Mouse (Mus musculus) CH12.LX (cell line): ENCODE results near the gene Gm20388. TPM values are rescaled to one million over a fixed set of nuclear protein-coding genes. Genes with fewer than 3 reads are reported as not detected.

Source experiments
- DNase-seq: peaks from one replicate; pipeline ENCODE4 v3.0.0-alpha.2; 2013; ENCODE audit errors: extremely low read depth
- H3K27ac ChIP-seq: 2 replicates; pipeline ENCODE4 v1.5.1; 2012; ENCODE audit warnings: low read depth, mild to moderate bottlenecking, control low read depth, moderate library complexity; ENCODE audit not compliant: insufficient read depth
- H3K27me3 ChIP-seq: replicated peaks from 2 replicates; pipeline ENCODE3; 2012; ENCODE audit warnings: inconsistent platforms
- H3K36me3 ChIP-seq, 2 experiments: replicated peaks in 1 of 2; 2 replicates each; pipeline versions ENCODE3 to v1.6.1; 2012; ENCODE audit warnings: inconsistent platforms in 1 of 2, low read length in 1 of 2, mild to moderate bottlenecking in 1 of 2, mixed read lengths in 1 of 2, moderate library complexity in 1 of 2; ENCODE audit not compliant: control insufficient read depth in 1 of 2, insufficient read depth in 1 of 2
- H3K4me1 ChIP-seq, 2 experiments: 2 replicates each; pipeline ENCODE4 v1.6.1; 2012; ENCODE audit warnings: inconsistent platforms in 1 of 2, moderate library complexity in 1 of 2; ENCODE audit not compliant: insufficient read depth in 2 of 2, control insufficient read depth in 1 of 2
- H3K4me2 ChIP-seq: 2 replicates; pipeline ENCODE4 v1.6.1; 2012; ENCODE audit warnings: low read depth, mild to moderate bottlenecking, control low read depth; ENCODE audit not compliant: poor library complexity, insufficient read depth, severe bottlenecking
- H3K4me3 ChIP-seq, 3 experiments: fragments of 150-350 bp in 1 of 3; sonication (generic) in 1 of 3; replicated peaks in 1 of 3; 2 replicates each; pipeline versions ENCODE3 to v1.5.1; 2011 to 2012; ENCODE audit warnings: low read depth in 2 of 3, low read length in 2 of 3, mild to moderate bottlenecking in 2 of 3, moderate library complexity in 2 of 3, control low read depth in 1 of 3, improper control_type of control experiment in 1 of 3, inconsistent platforms in 1 of 3, mixed read lengths in 1 of 3; ENCODE audit not compliant: poor library complexity in 1 of 3
- H3K79me2 ChIP-seq: replicated peaks from 2 replicates; pipeline ENCODE4 v1.6.1; 2012; ENCODE audit warnings: mild to moderate bottlenecking, moderate library complexity; ENCODE audit not compliant: control insufficient read depth, poor library complexity, insufficient read depth, severe bottlenecking; ENCODE audit errors: extremely low read depth
- H3K9ac ChIP-seq: 2 replicates; pipeline ENCODE4 v1.6.1; 2012; ENCODE audit warnings: low read depth, mild to moderate bottlenecking, control low read depth, moderate library complexity; ENCODE audit not compliant: insufficient read depth
- H3K9me3 ChIP-seq: replicated peaks from 2 replicates; pipeline ENCODE3; 2012; ENCODE audit warnings: low read length, inconsistent platforms, mixed read lengths
- BHLHE40 ChIP-seq: IDR thresholded peaks from 2 replicates; pipeline ENCODE4 v1.6.1; 2011; ENCODE audit warnings: mild to moderate bottlenecking, low read depth, low read length, improper control_type of control experiment
- CHD2 ChIP-seq: IDR thresholded peaks from 2 replicates; pipeline ENCODE4 v1.6.1; 2011; ENCODE audit warnings: low read length, improper control_type of control experiment
- E2F4 ChIP-seq: IDR thresholded peaks from 2 replicates; pipeline ENCODE4 v1.6.1; 2011; ENCODE audit warnings: low read depth, low read length, improper control_type of control experiment; ENCODE audit not compliant: insufficient replicate concordance
- HCFC1 ChIP-seq: IDR thresholded peaks from 2 replicates; pipeline ENCODE4 v1.6.1; 2012; ENCODE audit warnings: low read depth, mild to moderate bottlenecking, inconsistent platforms, low read length, improper control_type of control experiment
- IRF4 ChIP-seq: IDR thresholded peaks from 2 replicates; pipeline ENCODE4 v1.6.1; 2014; ENCODE audit warnings: low read depth, mild to moderate bottlenecking, inconsistent platforms, low read length, improper control_type of control experiment
- JUND ChIP-seq: conservative IDR thresholded peaks from 2 replicates; pipeline ENCODE4 v1.6.1; 2011; ENCODE audit warnings: low read depth, low read length, improper control_type of control experiment
- MAZ ChIP-seq: IDR thresholded peaks from 2 replicates; pipeline ENCODE4 v1.6.1; 2012; ENCODE audit warnings: low read depth, mild to moderate bottlenecking, inconsistent platforms, low read length, improper control_type of control experiment, moderate library complexity
- MEF2A ChIP-seq: IDR thresholded peaks from 2 replicates; pipeline ENCODE4 v1.6.1; 2014; ENCODE audit warnings: low read depth, mild to moderate bottlenecking, inconsistent platforms, low read length, improper control_type of control experiment, borderline replicate concordance
- MXI1 ChIP-seq: IDR thresholded peaks from 2 replicates; pipeline ENCODE4 v1.6.1; 2011; ENCODE audit warnings: mild to moderate bottlenecking, low read depth, low read length, improper control_type of control experiment
- MYC ChIP-seq: IDR thresholded peaks from 2 replicates; pipeline ENCODE4 v1.6.1; 2011; ENCODE audit warnings: low read depth, mild to moderate bottlenecking, improper control_type of control experiment, low read length
- NELFE ChIP-seq: IDR thresholded peaks from 2 replicates; pipeline ENCODE4 v1.6.1; 2011; ENCODE audit warnings: low read depth, low read length, improper control_type of control experiment
- PAX5 ChIP-seq: IDR thresholded peaks from 2 replicates; pipeline ENCODE4 v1.6.1; 2012; ENCODE audit warnings: low read length, inconsistent platforms, mixed read lengths
- POLR2AphosphoS2 ChIP-seq: IDR thresholded peaks from 2 replicates; pipeline ENCODE4 v1.6.1; 2011; ENCODE audit warnings: low read depth, low read length, improper control_type of control experiment
- RAD21 ChIP-seq: IDR thresholded peaks from 2 replicates; pipeline ENCODE4 v1.6.1; 2011; ENCODE audit warnings: low read depth, mild to moderate bottlenecking, low read length, improper control_type of control experiment, moderate library complexity
- SMC3 ChIP-seq: IDR thresholded peaks from 2 replicates; pipeline ENCODE4 v1.6.1; 2011; ENCODE audit warnings: low read depth, low read length, improper control_type of control experiment
- TBP ChIP-seq: conservative IDR thresholded peaks from 2 replicates; pipeline ENCODE4 v1.6.1; 2011; ENCODE audit warnings: low read depth, low read length, improper control_type of control experiment
- TCF12 ChIP-seq: IDR thresholded peaks from 2 replicates; pipeline ENCODE4 v1.6.1; 2014; ENCODE audit warnings: low read depth, mild to moderate bottlenecking, inconsistent platforms, low read length, improper control_type of control experiment
- UBTF ChIP-seq: IDR thresholded peaks from 2 replicates; pipeline ENCODE4 v1.6.1; 2012; ENCODE audit warnings: low read depth, mild to moderate bottlenecking, inconsistent platforms, low read length, improper control_type of control experiment, moderate library complexity
- ZKSCAN1 ChIP-seq: IDR thresholded peaks from 2 replicates; pipeline ENCODE4 v1.6.1; 2012; ENCODE audit warnings: low read depth, inconsistent platforms, low read length, improper control_type of control experiment, borderline replicate concordance
- dilution Hi-C: fragments of 300-500 bp; cut with MboI; formaldehyde crosslinking; loops from 2 replicates; pipeline ENCODE4 v1.14.3; 2020; ENCODE audit warnings: low sequenced_read_pairs; ENCODE audit not compliant: extremely low pct_unique_long_range_greater_than_20kb, extremely low pct_ligation_motif_present
- in situ Hi-C: fragments of 300-500 bp; cut with MboI; formaldehyde crosslinking; loops from 3 replicates; pipeline ENCODE4 v1.14.3; 2019; ENCODE audit warnings: low sequenced_read_pairs, low pct_ligation_motif_present, low pct_unique_long_range_greater_than_20kb, mixed read lengths
- polyA plus RNA-seq: library from polyadenylated mRNA; unstranded; fragments of >175 nt; gene quantifications from 2 replicates; pipeline ENCODE4 v1.2.1, GENCODE M21; 2012; ENCODE audit warnings: low read depth; ENCODE audit not compliant: insufficient read length
- total RNA-seq, 2 experiments: library from RNA; depleted of rRNA; stranded (reverse); fragments of 300-350 nt in 1 of 2; fragments of >200 nt in 1 of 2; gene quantifications; 2 replicates each; pipeline ENCODE4 v1.2.3; 2012 to 2014

Gene Gm20388
- total and polyA plus RNA-seq, 3 experiments, result 14.8 to 26.3 (median 22.2) TPM

- H3K4me1 ChIP-seq, result no peaks in the 10 kb centered on the region
- H3K36me3 ChIP-seq, result peaks cover 55 to 93% of the 10 kb centered on the region in 2 experiments
- H3K9me3 ChIP-seq, result no peaks in the 10 kb centered on the region
- no peaks in the 10 kb centered on the region for H3K27me3 ChIP-seq
- DNase-seq, result no peak
- H3K27ac ChIP-seq, result no peak overlapping the region
- H3K9ac ChIP-seq, result no peak overlapping the region
- dilution Hi-C loops (no loop called here), in situ Hi-C loops (no loop called here)
- no peak overlapping the region for H3K4me2 ChIP-seq
- no peaks in the 10 kb centered on the region for H3K79me2 ChIP-seq
- no peak for TF ChIP-seq MEF2A
- TF ChIP-seq IRF4, result no peak
- no peak for TF ChIP-seq UBTF
- no peak for TF ChIP-seq ZKSCAN1
- TF ChIP-seq SMC3, result no peak
- no peak for TF ChIP-seq E2F4
- TF ChIP-seq CHD2, result no peak
- no peak for TF ChIP-seq TCF12
- no peak for TF ChIP-seq MYC
- no peak for TF ChIP-seq MAZ
- no peak for TF ChIP-seq HCFC1
- no peak overlapping the region for H3K4me3 ChIP-seq
Observed at GRCm38 (mm10) chr8:121987892-121988291, 2077.3 kb downstream of the Gm20388 start.

- Histone ChIP-seq H3K9ac (no peak overlapping the region), H3K36me3 (peaks cover 57 to 93% of the 10 kb centered on the region in 2 experiments), H3K4me2 (no peak overlapping the region), H3K4me1 (peaks cover 0 to 4% of the 10 kb centered on the region in 2 experiments; a peak in 1 of 4 replicates), H3K27ac (no peak overlapping the region), H3K27me3 (no peaks in the 10 kb centered on the region), H3K9me3 (no peaks in the 10 kb centered on the region), H3K4me3 (no peak overlapping the region)
- in situ Hi-C loops, result no loop called here
- dilution Hi-C loops, result no loop called here
- no peak for DNase-seq
- TF ChIP-seq NELFE (no peak), TBP (no peak), POLR2AphosphoS2 (no peak), PAX5 (no peak), BHLHE40 (no peak), RAD21 (no peak), MYC (no peak), UBTF (no peak), JUND (no peak), MXI1 (no peak)
- TF ChIP-seq, all 38 proteins: peak for 0
- H3K79me2 ChIP-seq, result no peaks in the 10 kb centered on the region
Observed at GRCm38 (mm10) chr8:121990506-121991255, 2080.0 kb downstream of the Gm20388 start.
